Mouse (Mus musculus): Measurements from ENCODE around the gene Slc25a47.

The Slc25a47 gene

DNA sequence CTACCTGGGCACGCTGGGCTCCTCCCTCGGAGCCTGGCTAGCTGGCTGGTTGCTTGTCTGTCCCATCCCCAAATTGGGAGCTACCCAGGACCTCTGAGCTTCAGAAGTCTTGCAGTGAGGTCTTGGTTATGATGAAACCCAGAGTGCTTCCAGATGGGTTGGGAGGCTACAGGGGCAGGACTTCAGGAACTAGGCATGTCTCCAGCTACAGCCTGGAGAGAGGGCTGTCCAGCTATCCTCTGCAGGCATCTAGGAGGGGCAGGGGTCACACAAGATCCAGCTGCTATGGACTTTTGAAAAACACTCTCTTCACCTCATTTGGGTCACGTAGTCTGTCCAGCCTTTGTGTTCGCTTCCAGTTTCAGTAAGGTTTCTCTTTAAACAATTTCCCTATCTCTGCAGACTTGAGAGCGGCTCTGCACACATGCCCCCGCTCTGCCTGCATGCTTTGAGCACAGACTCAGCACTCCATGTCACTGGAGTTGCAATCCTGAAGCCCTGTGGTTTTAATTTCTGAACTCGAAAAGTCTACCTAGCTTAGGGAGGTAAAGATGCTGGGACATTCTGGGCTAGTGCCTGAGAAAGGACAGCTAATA lies 21.8 kb downstream of the Slc25a47 start:
- no peak for DNase-seq (ENCODE audit: low read depth, low spot score)

DNA sequence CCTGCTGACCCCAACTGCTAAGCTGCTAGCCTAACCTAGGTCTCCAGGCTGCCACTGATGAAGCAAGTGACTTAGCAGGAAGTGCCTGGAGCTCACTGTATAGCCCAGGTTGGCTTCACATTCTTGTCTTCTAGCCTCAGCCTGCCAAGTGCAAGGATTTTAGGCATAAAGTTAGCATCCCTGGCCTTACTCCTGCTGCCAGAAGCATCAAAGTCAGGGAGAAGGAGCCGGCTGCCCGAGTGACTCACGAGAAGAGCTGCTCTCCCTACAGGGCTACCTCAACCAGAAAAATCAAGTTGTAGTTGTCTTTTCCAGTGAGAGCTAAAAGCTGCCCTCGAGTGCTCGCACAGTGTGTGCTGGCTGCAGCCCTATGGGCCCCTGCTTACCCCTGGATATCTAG lies 22.6 kb downstream of the Slc25a47 start:
- no peak for DNase-seq (ENCODE audit: low read depth, low spot score)

DNA sequence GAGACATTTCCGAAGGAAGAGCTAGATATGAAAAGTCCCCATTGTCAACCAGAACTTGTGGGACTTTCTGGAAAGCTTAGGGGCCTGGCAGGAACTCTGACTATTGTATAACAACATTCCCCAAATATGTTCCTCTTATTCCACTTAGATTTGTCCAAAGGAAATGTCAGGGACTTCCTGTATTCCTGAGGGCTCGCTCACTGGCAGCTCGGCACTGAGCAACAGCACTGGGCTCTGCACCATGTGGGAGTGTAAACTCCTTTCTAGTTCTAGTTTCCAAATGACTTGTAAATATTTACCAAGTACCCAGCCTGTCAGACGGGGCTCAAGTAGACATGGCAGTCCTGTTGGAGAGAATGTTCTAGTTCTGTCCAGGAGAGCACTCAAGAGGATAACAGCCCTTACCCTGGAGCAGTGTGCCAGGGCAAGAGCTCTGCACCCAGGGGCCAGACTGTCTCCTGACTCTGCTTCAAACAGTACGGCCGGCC lies 29.2 kb downstream of the Slc25a47 start:
- no peak for DNase-seq (ENCODE audit: low read depth, low spot score)

DNA sequence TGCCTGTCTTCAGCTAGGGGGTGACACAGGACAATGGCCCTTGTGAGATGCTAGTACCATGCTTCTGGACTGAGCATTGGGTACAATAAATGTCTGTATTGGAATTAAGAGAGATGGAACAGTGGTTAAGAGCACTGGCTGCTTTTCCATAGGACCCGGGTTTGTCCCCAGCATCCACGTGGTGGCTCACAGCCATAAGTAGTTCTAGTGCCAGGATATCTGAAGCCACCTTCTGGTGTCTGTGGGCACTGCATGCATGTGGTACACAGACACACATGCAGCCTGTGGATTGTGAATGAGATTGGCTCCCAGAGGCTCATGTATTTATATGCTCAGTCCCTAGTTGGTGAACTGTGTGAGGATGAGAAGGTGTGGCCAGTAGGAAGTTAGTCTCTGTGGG lies 33.7 kb downstream of the Slc25a47 start:
- DNase-seq (ENCODE audit: low read depth, low spot score), result no peak

DNA sequence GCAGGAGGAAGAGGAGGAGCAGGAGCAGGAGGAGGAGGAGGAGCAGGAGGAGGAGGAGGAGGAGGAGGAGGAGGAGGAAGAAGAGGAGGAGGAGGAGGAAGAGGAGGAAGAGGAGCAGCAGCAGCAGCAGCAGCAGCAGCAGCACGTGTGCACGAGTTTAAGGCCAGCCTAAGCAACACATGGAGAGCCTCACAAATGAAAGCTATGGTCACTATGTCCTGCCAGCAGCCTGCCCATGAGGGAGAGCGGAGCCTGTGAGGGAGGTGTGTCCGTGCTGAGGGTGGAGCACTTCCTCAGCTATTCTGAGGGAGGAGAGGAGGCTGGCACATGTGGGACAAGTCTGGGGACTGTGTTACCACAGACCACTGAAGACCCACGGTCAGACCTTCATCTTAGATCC lies 37.3 kb downstream of the Slc25a47 start:
- DNase-seq (ENCODE audit: low read depth, low spot score), result no peak

DNA sequence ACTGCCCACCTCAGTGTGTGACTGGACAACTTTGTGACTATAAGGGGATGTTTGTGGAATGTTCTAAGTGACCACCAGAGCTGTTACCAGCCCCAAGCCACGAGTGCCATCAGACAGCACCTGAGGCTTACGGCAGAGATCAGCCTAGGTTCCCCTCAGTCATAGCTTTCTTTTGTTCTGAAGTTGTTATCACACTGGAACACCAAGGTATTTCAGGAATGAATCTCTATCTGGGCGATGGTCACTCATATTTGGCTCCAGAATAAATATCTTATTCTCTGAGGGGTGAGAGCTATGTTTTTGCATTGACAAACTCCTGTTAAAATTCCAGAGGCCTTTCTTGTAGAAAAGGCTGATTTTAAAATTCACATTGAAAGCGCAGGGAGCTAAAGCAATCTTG lies 43.3 kb downstream of the Slc25a47 start:
- no peak for DNase-seq (ENCODE audit: low read depth, low spot score)

DNA sequence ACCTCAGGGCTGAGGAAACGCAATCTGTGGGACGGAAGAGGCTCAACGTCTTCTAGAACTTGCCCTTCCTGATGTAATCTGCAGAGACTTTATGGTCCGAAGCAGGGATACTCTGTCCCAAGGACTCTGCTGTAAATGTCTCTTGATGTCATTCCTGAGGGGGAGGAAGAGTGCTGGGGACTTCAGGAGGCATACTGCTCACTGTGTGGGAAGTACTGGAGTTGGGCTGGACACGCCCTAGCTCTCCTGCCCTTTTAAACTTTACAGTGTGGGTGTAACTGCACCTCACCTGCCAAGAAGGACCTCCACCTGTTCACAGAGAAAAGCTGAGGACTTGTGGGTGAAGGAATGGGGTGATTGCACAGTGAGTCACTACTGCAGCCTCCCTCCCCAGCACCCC lies 44.8 kb downstream of the Slc25a47 start:
- no peak for DNase-seq (ENCODE audit: low read depth, low spot score)

DNA sequence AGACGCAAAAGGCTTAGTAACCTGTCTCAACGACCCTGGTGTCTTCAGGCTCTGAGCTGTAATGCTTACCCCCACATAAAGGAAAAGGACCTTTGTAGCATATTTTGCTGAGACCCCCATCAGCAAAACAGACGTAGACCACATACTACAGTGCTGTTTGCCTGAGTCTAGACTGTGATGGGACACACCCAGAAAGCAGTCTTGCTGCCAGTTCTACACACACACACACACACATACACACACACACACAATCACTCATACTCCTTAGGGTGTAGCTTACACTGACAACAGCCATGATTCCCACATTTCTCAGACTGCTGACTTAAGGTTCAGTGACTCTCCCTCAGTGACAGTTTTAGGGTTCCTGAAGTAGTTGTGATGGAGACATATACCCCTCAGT lies 45.3 kb downstream of the Slc25a47 start:
- no peak for DNase-seq (ENCODE audit: low read depth, low spot score)

DNA sequence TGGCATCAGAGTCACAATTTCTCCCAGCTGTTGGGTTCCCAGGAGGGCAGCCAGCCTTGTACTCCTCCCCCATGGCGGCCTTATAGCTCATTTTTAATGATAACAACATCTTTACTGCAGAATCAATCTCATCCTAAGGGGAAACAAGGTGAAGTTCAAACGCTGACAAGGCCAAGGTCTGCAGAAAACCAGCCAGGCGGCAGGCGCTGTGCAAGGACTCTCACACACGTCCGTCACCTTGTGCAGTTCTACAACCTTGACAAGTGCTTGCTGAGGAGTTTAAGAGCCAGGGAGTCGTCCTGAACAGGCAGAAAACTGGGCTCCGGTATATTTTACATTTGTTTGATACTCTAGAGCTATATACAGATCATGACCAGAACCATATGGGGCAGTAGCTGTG lies 46.9 kb downstream of the Slc25a47 start:
- DNase-seq (ENCODE audit: low read depth, low spot score), result no peak

DNA sequence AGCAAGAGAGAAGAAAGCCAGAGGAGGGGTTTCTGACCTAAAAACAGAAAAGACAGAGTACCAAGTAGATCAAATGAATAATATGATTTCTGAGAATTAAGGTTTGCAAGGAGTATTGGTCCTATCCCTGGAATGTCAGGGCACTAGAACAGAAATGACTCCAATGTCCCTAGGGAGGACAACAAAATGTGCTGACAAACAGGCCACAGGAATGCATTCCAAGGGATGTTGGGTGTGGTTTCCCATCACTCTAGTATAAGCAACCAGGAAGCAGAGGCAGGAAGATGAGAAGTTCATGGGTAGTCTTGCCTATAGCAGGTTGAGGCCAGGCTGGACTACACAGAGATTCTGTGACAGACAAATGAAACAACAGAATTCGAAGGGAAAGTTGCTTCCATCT lies 50.1 kb downstream of the Slc25a47 start:
- no peak for DNase-seq (ENCODE audit: low read depth, low spot score)

DNA sequence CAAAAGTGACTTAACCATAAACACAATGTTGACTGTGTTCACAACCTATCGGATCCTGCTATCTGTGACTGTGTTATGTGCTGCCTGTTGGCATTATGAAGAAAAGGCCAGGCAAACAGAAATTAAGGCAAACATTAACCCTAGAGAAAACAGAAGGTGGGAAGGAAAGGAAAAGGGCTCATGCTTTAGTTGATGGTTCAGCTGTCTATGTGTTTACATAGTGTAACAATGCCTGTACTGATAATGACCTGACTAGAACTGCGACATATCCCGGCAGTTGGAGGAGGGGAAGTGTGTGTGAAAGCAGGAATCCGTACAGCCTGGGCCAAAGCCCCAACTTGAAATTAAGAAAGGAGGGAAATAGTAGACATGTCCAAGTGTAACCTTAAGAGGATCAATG lies 51.2 kb downstream of the Slc25a47 start:
- no peak for DNase-seq (ENCODE audit: low read depth, low spot score)

DNA sequence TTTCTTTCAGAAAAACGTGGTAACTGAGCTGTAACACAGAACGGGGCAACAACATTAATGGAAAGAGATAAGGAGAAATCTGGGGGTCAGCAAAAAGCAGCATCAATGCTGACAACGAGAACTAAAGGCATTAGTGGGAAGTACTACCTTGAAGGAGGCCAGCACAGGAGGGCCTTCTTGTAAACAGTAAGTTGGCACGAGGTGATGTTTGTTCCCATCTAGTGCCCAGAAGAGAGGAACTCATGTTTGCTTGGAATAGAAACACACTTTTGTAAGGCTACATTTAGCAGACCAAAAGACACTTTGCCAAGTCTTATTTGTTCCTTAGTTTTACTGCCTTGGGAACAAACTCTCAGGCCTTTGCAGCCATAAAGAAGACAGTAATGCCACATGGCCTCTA lies 52.8 kb downstream of the Slc25a47 start:
- DNase-seq (ENCODE audit: low read depth, low spot score), result no peak

DNA sequence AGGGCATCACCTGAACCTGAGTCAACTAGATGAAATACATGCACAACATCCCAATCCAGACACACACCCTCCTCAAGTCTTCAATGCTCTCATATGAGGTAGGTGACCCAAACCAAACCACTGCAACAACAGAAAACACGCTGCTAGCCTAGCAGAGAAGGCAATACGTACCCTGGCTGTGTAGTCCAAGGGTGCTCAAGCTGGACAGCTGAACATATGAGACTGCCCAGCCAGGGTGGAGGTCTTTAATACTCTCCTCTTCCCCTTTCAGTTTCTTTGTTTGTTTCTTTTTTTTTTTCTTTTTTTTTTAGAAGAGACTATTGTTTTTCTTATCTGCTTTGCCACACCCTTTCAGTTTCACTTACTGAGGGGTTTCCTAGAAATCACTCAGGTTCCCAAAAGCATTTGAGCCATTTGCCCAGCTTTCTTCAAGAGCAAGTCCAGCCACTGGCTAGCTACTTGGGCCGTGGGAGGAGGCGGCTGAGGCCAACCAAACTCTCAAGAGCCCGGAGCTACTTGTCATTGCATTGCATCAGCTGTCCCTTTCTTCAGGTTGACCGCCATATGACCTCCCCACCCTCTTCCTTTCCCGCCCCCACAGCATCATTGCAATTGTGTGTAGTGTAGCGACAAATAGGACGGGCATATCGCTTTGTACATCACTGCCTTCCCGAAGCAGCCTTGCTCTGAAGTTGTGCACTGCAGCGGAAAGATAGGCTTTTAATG lies 57.3 kb downstream of the Slc25a47 start, which contains the start of gene Wdr25:
Gene Wdr25 (plus strand): TSS at position 643 of the 726 bp plus-strand sequence.
- DNase-seq (ENCODE audit: low read depth, low spot score), result no peak

DNA sequence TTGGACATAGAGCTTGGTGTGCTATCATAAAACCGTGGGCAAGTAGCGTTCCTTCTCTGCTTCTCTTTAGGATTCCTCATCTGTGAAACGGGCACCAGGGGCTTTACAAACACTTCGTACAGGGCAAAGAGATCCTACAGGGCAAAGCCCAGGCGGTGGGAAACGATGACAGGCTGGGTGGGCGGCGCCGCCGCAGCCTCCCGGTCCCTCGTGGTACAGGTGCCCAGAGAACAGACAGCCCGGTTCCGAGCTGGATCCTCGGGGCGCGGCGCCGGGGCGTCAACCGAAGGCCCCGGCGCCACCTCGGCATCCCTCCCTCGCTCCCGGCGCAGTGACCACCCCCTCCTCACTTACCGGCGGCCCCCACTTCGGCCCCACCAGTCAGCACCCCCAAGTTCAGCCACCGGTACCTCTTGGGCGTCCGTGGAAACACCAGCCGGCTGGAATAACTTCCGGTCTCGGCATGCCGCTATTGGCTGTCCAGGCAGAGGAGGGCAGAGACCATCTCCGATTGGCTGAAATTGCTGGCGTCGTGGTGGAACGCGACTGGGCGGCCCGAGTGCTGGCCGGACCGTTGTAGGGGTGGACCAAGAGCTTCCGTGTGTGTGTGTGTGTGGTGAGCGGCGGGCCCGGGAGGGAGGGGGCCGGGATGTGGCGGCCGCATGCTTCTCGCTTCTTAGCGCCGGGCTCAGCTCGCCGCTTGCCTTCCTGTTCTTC lies 58.0 kb downstream of the Slc25a47 start, which contains the start of gene Wars:
Gene Wars (minus strand): TSS at position 460 of the 717 bp plus-strand sequence.
- peak; percentile 88 for DNase-seq (ENCODE audit: low read depth, low spot score)

DNA sequence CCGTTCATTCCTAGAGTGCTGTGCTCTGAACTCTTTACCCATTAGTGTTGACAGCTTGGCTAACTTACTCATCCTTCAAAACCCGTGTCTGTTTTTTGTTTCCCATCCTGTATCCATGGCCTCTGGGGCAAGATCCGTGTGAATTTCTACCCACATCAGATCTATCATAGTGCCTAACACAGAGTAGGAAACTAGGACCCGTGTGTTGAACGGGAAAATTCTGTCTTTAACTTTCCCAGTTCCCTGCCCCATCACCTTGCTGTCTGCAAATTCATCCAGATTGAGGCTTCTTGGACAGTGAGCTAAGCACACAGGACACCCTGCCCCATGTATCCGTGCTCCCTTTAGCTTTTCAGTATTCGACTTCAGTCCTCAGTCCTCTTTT lies 58.6 kb downstream of the Slc25a47 start:
- no peak for DNase-seq (ENCODE audit: low read depth, low spot score)

DNA sequence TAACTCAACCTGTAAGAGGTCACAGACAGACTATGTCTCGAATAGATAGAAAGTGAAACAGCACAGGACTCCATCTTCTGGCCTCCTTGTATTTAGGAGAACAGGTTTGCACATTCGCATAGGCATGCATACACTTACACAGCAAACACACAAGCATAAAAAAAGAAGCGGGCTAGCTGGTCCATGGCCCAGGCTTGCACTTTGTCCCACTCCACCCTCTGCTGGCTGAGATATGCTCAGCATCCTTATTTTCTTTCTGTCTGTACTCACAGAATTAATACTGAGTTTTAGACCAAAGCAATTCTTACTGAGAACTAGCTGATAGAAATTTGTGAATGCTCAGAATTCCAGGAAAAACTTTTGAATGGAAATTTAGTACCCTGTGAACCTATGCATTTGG lies 60.2 kb downstream of the Slc25a47 start:
- no peak for DNase-seq (ENCODE audit: low read depth, low spot score)

DNA sequence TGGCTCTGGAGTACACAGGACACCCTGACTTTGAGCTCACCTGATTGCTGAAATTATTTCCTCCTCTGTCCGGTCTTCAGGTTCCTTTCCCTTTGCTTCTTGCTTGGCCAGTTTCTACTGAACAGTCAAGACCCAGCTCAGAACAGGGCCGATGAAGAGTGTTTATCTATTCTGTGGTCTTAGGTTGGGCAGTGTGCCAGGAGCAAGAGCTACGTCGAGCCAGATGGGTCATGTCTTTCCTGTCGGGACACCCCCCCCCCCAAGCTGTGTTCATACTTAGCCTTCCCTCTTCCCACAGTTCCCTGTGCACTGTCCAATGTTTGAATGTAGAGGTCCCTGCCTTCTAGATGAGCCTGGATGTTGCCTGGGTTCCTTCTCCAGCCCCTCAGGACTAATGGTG lies 65.5 kb downstream of the Slc25a47 start:
- no peak for DNase-seq (ENCODE audit: low read depth, low spot score)

DNA sequence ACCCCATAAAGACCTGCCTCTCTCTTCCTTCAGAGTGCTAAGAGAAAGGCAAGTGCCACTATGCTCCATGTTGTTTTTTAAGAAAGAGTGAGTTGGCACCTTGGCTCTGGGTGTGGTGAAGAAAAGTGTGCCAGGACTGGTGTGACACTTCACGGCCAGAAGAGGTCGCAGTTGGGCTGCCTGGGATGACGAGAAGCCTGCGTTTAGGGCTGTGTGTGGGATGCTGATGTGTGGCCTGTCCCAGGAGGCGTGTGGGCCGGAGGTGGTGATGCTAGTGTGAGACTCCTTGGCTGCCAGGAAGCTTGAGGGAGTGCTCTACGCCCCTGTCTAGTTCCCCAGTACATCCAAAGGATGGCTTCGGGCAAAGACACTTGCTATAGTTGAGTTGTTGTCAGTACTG lies 67.1 kb downstream of the Slc25a47 start:
- peak; percentile 40 for DNase-seq (ENCODE audit: low read depth, low spot score)

DNA sequence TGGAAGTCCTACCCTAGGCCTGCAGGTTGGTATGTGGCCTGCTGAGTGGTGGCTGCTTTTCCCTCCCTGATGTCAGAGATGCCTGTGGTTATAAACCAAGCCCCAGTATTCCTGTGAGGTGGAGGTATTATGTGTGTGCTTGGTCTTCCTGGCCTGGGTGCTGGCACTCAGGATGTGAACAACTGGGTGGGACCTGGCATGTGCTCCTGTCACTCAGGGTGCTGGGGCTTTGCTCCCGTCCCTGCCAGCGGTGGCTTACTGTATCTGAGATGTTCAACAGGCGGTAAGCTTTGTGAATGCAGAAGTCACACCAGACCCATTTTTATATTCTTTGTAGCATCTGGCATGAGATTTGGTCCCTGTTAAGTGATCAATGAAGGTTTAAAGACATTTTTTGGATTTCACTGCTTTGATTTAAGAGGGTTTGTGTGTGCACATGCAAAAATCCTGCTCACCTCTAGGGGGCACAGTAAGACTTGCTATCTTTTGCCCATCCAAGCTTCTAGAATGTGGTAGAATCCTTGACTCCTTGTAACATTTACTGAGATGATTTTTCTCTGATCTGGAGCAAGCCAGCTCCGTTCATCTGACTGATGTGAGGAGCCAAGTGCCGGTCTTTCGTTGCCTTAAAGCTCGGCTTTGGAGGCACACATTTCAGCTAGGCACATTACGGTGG lies 67.9 kb downstream of the Slc25a47 start:
- no peak for DNase-seq (ENCODE audit: low read depth, low spot score)

DNA sequence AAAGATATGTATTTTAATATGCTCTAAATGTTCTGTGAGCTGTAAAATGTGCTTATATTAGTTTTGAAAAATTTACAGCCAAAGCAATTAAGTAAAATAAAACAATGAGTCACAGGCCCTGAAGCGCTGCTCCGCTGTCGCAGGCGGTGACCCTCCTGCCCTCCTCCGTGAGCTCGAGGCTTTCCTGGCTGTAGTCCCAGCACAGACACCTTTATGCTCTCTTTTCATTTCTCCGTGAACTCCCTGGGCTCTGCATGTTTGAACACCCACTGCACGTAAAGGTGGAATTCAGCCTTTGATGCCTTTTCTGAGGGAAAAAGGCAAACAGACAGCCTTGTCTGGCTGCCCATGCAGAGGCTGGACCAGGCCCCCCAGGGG lies 68.4 kb downstream of the Slc25a47 start:
- no peak for DNase-seq (ENCODE audit: low read depth, low spot score)

DNA sequence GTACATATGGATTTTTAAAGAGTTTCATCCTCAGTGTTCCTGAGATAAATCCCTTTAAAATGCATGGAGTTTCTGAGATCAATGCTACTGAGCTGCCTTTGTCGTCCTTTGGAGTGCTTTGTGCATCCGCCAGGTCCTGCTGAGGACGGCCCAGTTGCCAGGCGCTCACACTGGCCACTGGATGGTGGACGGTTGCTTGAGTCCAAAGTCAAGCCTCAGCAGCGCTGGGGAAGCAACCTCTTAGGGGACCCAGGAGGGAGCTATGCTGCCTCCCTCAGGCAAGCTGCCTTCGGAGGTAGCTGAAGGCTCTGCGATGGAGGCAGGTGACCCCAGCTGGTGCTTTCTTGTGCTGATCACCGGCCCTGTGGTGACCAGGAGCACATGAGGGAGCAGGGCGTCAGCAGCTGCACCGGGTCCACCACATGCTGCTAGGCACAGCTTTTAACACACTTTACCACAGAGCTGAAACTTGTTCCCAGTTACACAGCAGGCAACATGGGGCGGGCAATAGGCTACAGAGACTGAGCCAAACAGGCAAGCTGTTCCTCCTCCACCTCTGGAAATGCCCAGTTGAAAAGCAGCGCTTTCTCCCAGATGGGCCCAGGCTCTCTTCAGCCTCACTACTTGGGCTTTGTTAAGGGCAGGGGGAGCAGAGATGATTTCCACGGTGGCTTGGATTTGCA lies 69.9 kb downstream of the Slc25a47 start:
- DNase-seq (ENCODE audit: low read depth, low spot score), result no peak

DNA sequence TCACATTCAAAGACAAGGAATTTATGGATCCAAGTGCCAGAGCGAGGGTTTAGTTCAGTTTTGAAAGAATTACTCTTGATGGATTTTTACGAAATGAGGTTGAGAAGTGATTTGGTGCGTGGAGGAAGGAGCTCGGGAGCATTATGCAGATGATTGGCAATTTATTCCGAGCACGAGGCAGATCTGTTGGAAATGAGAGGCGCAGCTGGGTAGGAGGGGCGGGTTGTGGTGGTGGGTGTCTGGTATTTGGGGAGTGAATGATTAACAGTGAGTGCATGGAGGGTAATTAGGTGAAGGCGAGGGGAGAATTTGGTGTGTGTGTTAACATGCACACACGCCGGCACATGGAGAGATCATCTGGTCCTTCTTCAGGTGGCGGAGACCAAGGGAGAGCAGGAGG lies 70.6 kb downstream of the Slc25a47 start:
- no peak for DNase-seq (ENCODE audit: low read depth, low spot score)
